Mouse (Mus musculus): Measurements from ENCODE around the gene Marf1.
"Not testable (repeated sequence)": the region's sequence is repeated elsewhere in the genome, so short reads cannot be mapped to it uniquely, and the experiment has no call there.

Marf1 gene

DNA sequence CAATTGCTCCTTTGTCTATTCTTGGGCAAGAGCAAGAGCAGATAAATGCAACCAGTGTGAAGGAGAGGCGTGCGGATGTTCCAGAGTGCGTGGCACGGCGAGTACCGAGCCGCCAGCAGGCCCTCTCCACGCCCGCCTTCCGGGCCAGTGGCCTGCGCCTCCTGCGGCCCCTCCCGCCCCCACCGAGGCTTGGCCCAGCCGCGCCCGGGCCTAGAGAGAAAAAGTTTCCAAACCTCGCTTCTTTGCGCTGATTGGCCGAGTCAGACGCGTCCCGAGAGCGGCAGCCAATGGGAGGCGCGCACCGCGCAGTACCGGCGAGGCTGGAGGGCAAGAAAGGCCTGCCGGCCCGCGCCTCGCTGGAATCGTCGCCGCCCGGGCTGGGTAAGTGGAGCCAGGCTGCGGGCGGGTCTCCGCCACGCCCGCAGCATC lies at the start of gene Marf1, which contains the start of gene Nde1:
TSS of gene Marf1 (minus strand) at position 364 of the 429 bp plus-strand sequence.
TSS of gene Nde1 (plus strand) at position 288 of the 429 bp plus-strand sequence.
- peak; percentile 90 to 92 for DNase-seq

DNA sequence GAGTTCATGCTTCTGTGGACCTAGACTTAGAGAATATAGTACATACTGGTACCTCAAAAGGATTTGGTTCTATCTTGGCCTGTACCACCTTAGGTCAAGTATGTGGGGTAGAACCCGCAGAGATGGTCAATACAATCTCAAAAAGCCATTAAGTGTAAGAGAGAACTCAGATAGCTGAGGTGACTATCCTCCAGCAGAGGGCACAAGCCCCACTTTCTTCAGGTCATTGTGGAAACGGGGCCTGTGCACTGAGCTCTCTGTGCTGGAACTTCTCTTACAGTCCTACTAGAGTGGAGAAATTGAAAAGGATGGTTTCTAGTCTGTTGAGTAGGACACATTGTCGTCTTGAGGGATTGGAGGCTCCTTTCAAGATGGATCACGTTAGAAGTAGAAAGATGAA lies 35.6 kb upstream of the Marf1 start:
- DNase-seq = no peak

DNA sequence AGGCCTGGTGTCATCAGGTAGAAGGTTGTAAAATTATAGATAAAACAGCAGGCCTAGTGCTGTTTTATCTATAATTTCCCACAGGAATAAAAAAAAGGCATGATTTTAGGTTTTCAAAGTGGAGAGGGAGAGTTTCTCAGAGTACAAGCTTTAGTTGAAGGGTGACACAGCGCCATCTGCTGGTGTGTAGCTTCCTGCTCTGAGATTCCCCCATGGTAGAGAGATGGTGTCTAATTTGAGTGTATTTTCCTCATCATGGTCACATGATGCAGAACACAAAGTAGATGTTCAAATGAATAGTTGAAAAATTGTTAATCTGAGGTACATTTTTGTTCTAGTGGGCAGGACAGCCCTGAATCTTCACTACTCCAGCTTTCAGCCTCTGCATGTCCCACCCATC lies 32.3 kb upstream of the Marf1 start:
- peak; percentile 24 to 72 for DNase-seq

DNA sequence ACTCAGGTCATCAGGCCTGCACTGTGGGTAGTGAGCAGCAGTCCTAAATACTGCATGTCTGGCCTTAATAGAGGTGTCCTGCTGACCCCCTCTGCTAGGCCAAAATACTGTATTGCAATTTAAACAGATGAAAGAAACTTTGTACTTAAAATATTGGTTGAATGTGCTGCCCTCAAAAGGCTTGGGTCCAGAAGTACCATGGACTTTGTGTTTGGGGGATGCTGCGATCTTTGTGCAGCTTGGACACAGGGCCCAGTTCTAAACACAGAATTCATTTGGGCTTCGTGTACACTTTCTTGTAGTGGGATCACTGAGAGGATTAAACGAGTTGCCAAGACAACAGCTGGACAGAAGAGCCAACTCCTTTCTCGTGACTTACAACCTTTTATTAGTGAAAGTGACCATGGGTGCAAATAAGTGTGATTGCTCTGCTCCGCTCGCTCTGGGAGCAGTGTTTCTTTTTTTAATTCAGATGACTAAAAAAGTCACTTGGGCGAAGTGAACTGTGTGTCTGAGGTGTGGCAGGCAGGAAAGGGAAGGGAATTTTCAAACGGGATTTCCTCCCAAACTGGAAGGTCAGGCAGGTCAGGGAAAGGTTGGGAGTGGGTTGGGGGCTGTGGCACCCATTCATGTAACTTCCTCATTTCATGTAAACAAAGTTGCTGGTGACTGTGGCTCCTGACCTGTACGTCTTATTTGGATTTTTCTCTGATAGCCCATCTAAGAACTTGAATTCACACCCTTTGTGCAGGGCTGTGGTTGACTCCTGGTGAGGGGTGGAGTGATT lies 31.2 kb upstream of the Marf1 start:
- no peak for DNase-seq

DNA sequence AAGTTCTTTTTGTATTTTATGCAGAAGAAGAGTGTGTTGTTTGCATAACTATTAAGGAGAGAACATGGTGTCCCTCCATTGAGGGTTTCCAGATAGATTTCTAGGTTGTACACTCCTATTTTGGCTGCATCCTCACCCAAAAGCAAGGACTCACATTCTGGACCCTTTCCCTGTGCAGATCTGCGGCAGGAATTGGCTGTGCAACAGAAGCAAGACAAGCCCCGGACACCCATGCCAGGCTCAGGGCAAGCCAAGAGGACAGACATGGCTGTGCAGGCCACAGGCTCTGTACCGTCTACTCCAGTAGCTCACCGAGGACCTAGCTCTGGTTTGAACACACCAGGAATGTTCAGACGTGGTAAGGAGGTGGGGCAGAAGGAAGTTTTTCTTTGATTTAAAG lies 22.4 kb upstream of the Marf1 start:
- no peak for DNase-seq

DNA sequence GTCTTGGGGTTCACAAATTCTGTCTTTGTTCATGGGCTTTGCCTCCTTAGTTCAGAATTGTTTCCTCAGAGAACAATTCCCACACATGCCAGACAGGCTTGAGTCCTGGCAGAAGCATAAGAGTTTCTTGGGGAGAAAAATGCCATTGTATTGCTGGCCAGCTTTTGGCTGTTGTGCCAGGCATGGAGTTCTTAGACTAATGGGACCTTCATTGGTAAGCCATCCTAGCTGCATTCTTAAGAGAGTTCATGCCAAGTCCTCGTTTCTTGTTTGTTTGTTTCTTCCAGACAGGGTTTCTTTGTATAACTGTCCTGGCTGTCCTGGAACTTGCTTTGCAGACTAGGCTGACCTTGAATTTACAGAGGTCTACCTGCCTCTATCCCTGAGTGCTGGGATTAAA lies 20.7 kb upstream of the Marf1 start:
- DNase-seq = no peak

DNA sequence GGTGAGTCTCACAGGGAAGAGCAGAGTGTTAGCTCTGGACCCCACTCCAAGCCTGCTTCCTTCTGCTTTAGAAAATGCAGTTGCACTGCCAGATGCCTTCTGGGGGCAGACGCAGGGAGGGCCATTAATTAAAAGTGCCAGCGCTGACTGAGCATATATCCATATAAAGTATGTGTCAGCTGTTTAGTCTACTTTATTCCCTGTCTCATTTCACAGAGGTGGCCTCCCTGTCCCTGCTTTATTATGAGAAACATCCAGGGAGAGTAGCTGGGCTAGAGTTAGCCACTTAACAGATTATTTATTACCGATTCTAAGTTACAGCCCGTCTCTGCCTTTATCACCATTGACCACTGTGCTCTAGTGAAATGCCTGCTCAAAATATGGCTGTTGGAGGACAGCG lies 19.2 kb upstream of the Marf1 start:
- DNase-seq = no peak

DNA sequence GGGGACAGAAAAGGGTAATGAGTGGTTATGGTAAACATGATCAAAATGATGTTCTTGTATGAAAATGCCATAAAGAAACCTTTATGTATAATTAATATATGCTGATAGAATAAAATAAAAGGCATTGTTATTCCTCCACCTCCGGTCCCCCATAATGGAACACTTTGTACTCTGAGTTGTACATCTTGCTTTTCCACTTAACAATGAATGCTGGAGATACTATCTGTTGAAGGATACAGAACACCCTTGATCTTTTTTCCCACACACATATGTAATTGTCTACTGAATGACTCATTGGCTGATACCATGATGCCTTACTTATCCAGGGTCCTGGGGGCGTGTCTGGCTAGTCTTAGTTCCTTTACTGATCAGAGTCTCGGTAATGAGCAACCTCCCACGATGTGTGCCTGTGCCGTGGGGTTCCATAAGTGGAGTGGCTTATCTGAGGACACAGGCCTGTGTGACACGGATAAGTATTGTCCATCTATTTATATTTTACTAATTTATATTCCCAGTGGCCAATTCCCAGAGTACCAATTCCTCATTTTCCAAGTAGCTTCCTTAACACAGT lies 17.1 kb upstream of the Marf1 start:
- DNase-seq = no peak

DNA sequence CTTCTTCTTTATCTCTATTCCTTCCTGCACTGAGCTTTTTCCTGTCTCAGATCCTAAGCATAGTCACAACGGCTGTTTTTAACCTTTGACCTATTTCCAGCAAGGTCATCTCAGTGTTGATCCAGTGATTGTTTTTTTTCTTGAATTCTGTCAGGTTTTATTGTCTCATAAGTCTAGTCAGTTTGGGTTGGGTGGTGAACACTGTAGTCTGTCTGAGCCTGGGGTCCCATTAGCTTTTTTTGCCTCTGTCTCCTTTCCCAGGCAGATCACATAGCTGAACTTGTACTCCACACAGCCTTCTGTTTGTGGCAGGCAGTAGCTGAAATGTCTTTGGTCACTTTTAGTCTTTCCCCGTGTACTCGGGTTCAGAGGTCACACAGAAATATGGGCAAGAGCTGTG lies 14.9 kb upstream of the Marf1 start:
- no peak for DNase-seq

DNA sequence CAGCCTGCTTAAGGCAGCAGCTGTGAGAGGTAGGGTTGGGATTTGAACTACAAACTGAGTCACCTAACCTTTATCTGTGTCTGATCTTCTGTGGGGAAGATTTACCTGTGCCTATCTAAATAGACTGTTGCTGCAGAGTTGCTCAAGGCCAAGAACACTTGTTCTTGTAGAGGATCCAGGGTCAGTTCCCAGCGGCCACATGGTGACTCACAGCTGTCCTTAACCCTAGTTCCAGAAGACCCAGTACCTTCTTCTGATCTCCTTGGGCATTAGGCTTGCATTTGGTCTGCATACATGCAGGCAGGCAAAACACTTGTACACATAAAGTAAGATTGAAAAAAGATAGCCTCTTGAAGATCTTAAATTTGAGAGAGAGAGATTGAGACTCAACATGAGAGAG lies 6.6 kb upstream of the Marf1 start:
- DNase-seq = no peak

DNA sequence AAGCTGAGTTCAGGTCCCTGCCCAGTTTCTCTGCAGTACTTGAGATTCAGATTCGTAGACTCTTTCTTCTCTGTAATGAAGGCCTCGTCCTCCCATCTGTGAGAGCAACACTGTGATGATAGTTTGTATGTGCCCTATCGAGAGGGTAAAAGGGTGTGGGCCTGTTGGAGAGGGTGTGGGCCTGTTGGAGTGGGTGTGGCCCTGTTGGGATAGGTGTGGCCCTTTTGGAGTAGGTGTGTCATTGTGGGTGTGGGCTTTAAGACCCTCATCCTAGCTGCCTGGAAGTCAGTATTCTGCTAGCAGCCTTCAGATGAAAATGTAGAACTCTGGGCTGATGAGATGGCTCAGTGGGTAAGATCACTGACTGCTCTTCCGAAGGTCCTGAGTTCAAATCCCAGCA lies 3.3 kb upstream of the Marf1 start:
- DNase-seq = no peak

DNA sequence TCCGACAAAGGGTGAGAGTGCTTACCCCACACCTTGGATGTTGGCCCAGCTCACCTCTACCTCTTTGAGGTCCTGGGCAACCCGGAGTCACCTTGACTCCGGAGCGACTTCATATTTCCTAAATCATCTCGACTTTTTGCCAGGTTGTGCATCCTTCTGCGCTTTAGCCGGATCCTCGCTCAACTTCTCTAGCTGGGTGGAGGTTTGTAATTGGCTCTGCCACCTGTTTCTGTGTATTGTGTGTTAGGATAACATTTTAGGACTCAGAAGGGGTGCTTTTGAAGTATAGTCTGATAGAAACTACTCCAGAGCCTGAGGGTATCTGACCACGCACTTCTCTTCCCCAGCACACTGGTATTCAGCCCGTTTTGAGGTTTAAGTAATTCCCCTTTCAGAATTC lies 580 bp upstream of the Marf1 start:
- no peak for DNase-seq

DNA sequence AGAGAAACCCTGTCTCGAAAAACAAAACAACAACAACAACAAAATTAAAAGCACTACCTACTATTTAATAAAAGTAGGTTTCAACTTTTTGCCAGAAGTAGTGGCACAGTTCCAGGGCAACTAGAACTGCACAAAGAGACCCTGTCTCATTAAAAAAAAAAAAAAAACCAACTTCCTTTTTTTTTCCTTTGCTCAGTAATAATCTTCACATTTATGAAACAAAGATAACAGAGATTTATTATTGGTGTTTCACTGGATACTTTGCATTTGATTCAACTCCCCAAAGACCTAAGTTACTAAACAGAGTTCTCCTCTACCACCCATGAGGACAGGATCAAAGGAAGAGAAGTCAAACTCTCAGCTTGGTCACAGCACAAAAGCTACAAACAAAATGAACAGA lies 2.2 kb downstream of the Marf1 start:
- no peak for DNase-seq

DNA sequence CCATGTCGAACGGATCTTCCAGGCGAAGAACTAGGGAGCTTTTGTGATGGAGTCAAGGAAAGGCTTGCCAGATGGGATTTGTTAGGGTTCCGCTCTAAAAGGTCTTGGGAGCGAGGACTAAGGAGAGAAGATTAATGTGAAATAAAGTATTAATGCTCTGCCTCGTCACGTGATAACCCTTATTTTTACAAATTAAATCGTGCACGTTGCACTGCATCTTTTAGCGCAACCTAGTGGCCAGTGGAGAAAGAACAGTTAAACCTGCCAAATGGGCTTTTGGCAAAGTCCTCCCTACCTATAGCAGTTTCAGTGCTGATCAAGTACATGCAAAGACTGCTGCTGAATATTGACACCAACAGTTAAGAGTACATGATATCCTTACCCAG lies 3.4 kb downstream of the Marf1 start:
- DNase-seq = peak; percentile 82 to 84

DNA sequence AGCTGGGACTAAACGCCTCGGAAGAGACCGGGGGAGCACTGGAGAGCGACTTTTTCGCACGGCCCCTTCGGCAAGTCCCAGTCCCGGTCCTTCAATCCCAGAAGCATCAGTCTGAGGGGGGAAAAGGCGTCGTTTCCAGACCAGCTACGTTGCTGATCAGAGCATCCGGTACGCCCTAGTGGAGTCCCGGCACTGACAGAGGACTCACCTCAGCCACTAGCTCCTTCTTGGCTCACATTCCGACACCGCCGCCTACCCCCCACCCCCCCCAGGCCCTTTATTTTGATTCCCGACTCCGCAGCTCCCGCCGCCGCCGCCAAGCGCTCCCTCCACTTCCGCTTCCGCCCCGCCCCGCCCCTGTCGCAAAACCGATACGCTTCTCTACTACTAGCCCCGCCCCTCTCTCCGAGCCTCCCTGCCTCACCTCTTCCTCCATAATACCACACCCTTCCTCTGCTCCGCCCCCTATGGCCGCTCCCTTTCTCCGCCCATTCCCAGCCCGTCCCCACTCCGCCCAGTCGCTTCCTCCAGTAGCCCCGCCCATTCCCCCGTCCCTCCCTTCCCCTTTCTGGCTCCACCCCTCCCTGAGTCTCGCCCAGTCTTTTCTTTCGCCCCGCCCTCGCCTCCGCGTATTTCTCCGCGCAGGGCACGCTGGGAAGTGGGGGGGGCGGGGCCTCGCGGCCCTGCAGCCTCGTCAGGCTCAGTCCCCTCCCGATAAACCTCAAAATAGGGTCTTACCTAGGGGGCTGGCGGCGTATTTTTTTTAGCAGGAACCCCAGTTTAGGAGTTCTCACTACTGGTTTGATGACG lies 4.0 kb downstream of the Marf1 start:
- DNase-seq = peak; percentile 99

DNA sequence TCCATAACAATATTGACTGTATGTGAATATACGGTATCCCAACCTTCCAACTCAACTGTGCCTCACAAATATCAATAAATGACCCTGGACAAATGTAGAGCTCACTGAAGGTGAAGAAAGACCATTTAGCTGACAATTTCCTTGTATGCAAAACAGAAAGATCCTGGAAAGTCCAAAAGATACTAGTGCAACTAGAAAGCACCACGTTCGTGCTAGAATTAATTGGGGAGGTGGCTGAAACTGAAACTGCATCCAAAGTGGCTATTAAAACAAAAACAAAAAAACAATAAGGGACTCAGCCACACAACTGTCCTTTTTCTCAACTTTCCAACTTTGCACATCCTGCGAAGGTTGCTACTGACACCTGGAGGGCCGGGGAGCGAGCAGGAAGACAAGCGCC lies 4.6 kb downstream of the Marf1 start:
- DNase-seq = no peak

DNA sequence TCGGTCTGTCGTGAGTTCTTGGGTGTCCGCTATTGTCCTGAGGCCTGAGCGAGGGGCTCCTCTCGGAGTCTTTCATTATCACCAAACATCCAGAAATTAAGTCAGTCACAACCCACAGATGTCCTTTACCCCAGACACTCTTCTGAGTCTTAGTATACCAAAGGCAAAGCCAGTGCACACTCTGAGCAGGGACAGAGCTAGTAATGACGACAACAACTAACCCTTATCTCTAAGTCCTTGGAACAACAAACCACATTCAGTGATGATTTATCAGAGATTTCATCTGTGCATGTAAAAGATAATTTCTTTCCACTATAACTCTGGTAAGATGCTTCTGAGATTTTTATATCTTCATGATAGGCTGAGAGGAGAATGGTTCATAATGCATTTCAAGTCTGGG lies 6.8 kb downstream of the Marf1 start:
- no peak for DNase-seq

DNA sequence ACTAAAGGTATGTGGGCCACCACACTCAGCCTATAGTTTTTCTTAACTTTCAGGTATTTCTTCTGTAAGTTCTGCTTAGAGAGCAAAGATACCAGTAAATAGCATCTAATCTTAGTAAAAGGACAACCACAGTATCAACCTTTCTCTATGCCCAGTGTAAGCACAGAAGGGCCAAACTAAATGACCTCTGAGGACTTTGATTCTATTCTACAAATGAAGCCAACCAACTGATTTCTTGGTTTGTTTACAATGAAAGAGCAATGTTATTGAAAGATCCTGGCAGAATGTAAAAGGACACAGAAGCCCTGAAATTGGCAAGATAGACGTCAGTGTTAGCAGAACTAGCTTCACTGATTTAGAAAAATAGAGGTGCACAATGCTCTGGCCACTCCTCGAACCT lies 7.5 kb downstream of the Marf1 start:
- DNase-seq = not testable (repeated sequence)

DNA sequence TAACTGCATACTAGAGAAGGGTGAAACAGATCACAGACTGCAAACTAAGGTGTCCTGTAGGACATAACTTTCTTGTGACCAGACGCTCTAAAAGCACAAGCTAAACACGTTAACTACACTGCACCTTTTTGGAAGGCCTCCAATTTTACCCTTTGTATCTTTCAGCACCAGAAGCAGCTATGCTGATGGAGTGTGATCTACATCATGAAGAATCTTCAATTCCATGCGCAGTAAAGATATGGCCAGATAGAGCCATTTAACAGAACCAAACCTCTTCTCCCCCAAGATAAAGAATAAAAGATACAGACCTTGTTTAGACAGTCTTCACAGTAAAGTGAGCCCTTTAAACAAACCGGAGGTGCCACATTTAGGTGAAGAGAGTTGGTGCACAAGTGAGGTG lies 11.4 kb downstream of the Marf1 start:
- no peak for DNase-seq

DNA sequence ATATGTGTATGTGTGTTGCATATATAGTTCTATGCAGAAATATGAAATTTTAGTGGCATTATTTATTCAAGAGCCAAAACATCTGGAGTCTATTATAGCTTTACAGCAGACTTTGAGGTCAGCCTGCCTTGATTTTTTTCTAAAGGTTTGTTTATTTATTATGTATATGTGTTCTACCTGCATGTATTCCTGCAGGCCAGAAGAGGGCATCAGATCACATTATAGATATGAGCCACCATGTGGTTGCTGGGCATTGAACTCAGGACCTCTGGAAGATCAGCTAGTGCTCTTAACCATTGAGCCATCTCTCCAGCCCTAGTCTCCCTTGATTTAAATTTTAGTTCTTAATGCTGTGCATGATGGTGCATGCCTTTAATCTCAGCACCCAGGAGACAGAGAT lies 15.4 kb downstream of the Marf1 start:
- DNase-seq = no peak

DNA sequence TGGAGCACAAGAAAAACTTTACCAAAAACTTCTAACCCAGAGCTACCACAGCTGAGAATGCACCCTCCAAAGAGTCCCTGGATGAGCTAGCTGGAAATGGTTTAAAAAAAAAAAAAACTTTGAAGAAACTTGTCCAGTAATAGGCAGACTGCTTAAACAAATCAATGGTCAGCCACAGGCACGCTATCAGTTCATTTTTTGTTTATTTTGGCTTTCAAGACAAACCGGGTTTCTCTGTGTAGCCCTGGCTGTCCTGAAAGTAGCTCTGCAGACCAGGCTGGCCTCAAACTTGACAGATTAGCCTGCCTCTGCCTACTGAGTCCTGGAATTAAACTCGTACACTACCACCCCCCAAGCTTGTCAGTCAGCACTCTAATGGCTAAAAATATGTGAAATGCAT lies 19.9 kb downstream of the Marf1 start:
- DNase-seq = no peak

DNA sequence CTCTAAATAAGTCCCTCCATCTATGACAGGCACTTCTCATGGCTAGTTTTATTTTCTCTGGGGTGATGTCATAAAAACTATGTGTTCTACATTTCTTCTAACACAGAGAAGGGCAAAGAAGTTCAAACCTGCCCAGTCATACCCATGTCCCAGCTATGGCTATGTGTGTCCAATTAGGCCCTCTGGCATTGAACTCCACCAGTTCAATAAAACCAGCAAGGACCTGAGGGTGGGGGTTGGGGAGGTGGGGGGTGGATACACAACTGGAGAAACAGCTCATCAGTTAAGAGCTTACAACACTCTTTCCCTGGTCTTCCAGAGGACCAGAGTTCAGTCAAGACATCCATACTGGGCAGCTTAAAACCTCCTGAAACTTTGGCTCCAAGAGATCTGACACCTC lies 24.0 kb downstream of the Marf1 start:
- DNase-seq = no peak

DNA sequence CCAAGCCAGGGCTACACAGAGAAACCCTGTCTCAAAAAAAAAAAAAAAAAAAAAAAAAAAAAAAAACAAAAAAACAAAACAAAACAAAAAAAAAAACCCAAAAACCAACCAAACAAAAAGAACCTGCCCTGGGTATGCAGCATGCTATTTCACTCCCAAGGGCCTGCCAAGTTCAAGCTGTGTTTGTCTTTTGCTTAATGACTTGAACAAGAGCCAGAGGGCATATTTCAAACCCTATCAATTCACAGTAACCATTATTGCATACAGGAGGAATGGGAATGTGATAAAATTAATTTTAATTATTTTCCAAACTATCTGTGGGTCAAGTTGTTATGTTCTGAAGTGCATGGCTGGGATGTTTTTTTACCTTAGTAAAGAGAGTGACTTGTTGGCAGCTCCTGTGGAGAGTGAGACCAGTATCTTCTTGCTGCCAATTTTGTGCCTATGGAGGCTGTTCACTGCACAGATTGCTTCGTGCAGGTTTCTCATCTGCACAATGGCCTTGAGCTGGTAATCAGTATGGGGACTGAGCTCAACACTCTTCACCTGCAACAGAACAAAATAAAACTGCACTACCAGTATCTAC lies 25.1 kb downstream of the Marf1 start:
- no peak for DNase-seq

DNA sequence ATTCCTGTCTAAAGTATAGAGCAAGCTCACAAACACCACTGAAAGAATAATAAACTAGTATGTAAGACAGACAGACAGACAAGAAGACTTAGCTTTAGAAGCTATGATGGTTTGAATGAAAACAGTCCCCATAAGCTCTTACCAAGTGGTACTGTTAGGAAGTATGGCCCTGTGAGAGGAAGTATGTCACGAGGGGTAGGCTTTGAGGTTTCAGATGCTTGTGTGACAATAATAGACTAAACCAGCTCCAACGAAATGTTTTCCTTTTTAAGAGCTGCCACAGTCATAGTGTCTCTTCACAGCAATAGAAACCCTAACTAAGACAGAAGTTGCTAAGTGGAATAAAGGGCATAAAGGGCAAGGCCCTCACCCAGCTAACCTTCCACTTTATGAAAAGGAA lies 28.1 kb downstream of the Marf1 start:
- no peak for DNase-seq

All from kidney, adult 8-10 months (tissue).